Mouse (Mus musculus): Measurements from ENCODE around the gene Col2a1. TPM values are rescaled to one million over a fixed set of nuclear protein-coding genes. Genes with fewer than 3 reads are reported as not detected.

The Col2a1 gene
- total RNA-seq, 2 experiments from 2014 or later: 33.3 to 33.7 TPM

DNA sequence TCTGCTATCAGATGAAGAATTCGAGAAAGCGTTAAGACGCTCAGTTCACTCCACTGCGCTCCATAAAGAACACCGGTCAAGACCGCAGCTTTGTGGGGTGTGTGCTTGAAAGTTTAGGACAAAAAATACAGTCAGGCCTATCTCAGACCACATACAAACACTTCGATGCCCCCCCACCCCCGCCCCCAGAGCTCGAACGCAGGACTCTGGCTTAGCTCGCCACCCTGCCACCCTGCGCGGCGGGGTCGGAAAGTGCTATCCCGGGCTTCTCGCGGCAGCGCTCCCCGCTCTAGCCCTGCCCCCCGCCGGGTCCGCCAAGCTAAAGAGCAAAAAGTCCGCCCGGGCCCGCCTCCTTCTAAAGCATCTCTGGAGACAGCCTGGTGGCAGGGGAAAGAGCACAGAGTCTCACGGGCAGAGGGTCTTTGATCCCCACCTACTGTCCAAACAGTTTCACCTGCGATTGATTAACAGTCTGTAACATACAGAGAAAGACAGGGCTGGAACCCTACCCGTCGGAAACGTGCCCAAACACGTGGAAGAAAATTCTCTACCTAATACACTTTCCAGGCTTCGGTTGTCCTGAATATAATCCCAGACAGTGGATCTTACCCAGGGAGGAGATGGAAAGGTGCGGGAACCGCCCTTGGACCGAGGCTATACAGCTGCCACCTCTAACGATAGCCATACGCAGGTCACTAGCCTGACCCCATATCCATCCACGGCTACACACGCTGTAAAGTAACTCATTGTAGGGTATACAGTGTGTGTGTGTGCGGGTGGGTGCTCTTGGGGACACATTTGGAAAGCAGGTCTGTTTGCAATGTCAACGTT is 1.3 kb downstream of the Col2a1 start:
- DNase-seq: peak; percentile 57

DNA sequence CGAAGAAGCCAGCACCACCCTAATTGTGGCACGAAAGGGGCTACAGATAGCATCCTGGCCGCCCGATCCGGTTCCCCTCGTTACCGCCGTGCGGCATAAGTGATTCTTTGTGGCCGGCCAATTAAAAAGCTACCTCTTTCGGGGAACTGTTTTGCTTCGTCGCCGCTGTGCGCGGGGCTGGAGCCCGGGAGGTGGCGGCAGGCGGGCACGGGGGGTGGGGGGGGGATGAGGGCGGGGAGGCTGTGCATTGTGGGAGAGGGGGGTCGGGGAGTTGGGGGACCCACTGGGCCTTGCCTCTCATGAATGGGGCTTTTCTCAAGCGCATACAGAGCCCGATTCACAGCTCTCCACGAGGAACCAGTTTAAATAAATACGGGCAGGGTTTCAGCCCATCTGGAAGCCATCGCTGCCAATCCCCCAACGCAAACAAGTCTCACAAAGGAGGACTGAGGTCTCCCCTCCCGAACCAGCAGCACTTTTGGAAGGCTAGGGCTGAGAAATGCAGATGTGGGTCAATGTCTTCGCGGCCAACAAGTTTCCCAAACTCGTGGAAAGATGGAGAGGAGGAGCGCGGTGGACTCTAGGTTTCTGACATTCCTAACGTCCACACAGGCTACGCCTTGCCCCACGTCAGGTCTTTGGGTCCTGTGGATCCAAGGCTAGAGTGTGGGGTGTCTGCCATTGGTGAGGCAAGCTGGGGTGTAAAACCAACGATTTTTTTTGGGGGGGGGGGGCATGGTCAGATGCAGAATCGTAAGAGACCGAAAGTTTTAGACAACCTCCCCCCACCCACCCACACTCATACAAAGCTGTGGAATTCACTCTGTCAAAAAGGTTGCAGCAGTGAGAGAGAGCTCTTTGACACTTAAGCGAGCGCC is 2.1 kb downstream of the Col2a1 start:
- no peak for DNase-seq

DNA sequence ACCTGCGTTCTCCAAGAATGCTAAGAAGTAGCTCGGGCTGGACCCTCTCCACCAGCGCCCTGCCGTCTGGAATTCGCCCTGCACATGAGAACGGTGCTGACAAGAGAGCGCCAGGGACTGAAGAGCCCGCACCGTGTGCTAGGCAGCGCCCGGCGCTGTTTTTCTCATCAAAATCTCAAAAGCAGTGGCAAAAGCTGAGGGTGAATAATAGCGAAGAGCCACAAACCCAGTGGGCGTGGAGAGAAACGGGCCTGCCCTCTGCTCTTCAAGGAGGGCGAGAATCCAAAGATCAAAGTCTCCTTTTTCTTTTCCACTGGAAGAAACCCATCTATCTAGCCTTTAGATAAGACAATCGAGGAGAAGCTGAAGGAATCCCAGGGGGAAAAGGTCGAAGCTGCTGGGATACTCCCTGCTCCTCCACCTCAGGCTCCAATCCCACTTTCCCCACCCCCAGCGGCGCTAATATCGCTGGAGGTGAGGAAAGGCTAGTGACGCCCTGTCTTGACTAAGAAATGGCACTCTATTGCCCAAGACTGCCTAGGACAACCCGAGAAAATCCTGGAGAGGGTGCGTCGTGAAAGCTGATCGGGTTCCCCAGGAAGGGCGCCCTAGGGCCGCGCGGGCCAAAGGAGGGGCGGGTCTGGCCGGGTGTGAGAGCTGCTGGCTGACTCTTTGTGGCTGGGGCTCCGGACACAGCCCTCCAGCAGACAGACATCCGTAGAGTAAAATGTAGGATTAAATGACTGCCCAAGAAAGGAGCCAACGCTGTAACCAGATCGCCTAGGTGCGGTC is 3.0 kb downstream of the Col2a1 start:
- DNase-seq: peak; percentile 46

DNA sequence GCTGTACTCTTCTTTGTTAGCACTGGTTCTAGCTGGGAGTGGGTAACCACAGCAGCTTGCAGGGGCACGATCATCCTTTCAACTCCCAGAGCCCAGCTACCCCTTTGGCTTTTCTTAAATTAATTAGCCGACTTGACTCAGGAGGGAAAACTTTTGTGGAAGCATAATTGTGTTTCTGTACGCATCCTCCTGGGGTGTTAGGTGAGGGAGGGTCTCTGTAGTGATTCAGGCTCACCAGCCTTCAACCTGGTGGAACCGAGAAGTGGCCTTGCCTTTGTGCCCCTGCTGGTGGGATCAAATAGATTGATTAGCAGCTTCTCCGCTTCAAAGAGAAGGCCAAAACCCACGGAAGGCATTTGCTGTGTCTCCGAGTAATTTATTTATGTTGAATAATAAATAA is 4.5 kb downstream of the Col2a1 start:
- DNase-seq: no peak

DNA sequence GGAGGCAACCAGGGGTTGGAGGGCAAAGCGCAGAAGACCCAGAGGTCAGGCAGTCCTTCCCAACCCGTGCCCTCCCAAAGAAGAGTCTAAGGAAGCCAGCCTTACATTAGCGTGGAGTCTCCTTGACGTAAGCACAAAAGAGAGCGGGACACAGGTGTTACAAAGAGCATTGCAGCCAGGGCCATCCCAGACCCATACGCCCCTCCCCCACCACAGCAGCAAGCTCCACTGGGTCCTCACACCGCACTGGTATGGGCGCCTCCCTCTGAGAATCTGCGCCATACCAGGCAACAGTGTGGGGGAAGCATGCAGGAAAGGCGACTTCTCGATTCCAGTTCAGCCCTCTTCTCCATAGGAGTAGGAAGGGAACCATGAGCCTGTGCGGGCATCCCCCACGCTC is 4.9 kb downstream of the Col2a1 start:
- DNase-seq: no peak

DNA sequence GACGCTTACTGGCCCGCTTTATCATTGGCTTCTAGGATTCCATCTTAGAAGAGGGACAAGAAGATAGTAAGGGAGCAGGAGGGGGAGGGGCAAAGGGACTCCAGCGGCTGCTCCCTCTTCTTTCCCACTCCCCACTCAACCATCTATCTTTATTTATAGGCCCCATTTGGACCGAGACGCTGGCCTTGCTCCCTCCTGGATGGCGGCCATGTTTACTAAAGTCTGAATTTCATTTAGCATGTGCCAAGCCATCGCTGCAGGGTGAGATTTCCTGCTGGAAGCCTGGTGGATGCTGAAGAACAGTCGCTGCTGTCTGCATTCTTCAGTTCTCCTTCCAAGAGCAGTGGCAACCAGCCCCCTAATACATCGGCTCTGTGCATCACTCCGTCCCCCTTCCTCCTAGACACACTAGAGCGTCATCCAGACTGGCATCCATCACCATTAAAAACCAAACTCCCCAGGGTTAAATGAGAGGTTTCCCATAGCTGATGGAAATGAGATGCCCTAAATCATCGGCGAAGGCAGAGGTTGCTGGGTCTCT is 7.7 kb downstream of the Col2a1 start:
- DNase-seq: no peak

DNA sequence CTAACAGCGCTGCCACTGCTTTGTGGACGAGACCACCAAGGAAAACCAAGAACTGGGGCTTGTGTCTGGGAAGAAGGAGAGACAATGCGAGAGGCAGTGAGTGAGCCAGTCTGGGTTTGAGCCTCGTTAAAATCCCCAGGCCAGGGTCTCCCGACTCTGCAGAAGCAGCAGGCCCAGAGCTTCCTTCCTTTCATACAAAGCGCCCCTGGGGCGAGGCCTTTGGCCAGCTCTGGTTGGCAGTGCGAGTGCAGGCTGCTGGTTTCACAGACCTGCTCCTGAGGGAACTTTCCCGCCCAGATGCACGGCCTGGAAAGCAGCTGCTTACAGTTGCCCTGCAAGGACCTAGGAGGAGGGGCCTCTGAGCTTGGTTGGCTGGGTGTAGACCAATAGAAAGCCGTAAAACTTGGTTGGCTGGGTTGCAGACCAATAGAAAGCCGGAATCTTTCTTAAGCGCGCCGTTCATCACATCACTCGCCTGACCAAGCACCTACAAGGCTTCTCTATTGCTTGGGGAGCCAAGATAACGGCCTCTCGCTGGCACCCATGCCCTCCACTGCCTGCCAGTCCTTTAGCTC is 11.7 kb downstream of the Col2a1 start:
- DNase-seq: peak; percentile 68

DNA sequence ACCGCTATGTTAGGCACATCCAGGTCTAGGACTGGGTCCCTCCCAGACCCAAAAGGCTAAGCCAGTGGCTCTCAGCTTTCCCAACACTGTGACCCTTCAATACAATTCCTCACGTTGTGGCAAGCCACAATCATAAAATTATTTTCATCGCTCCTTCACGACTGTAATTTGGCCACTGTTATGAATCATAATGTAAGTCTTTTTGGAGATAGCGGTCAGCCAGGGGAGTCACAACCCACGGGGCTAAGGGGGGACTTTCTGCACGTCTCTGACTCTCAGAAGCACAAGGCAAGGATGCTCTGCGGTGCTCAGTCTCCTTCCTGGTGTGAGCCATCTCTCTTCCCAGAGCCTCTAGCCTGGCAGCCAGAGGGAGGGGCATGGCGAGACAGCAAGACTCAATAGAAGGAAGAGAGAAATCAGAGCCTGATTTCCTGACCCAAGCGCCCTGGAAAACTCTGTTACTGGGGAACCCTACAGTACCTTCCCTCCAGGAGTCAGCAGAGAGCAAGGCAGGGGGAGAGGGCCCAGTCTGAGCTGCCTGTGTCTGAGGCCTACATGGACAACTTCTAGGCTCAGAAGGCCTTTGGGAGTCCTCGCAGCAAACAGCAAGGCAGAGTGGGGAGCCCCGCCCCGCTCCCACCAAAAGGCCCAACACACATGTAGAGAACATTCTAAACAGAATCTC is 12.3 kb downstream of the Col2a1 start:
- DNase-seq: no peak

DNA sequence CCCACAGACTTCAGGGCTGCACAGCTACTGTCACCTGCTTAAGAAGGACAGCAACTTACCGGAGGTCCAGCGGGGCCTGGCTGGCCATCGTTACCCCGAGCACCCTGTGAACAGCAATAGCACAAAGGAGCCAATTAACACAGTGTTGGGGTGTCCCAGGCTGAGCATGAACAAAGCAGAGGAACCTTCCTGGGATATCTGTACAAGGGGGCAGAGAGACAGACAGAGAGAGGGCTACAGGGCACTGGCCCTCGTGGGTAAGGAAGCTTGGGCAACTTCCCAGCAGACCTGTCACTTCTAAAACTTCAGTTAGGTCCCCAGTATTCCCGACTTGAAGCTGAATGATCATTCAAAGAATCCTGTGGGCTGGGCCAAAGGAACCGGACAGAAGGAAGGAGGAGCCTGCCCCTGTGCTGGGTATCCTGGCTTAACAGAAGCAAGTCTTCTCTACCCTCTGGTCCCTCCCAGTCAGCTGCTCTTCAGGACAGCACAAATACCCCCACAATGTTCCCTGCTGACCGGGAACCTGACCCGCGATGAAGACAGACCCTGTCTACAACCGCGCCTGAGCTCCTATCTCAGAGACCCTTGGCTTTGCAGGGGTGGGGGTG is 13.1 kb downstream of the Col2a1 start:
- DNase-seq: no peak

DNA sequence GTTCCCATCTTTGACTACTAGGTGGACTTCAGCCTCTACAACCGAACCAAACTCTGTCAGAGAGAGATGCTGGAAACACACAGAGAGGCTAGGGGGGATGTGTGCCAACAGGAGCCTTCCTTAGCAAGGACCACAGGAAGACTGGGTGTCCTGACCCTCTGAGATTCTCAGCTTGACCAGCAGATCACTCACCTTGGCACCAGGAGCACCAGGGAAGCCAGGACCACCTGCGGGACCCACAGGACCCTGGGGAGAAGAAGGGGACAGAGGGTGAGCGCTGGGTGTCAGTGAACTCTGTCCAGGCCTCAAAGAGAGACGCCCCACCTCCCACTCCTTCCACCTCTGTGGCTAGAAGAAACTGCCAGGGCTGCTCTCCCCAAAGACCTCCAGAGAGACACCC is 13.8 kb downstream of the Col2a1 start:
- no peak for DNase-seq

DNA sequence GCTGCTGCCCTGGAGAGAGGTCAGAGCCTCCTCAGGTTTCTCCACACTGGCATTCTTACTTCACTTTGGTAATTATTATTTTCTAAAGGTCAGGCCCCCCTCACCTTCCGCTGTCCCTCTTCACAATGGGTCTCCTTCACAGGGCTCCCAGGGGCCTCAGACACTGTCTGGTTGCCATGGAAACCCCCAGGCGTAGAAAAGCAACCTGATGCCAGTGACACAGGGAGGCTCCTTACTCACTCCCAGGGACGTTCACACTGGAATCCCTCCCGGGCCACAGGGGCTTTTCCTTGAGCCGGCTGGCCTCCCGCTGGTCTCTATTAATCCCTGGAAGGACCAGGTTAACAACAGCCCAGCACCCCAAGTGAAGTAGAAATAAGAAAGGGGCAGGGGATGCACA is 14.4 kb downstream of the Col2a1 start:
- no peak for DNase-seq

DNA sequence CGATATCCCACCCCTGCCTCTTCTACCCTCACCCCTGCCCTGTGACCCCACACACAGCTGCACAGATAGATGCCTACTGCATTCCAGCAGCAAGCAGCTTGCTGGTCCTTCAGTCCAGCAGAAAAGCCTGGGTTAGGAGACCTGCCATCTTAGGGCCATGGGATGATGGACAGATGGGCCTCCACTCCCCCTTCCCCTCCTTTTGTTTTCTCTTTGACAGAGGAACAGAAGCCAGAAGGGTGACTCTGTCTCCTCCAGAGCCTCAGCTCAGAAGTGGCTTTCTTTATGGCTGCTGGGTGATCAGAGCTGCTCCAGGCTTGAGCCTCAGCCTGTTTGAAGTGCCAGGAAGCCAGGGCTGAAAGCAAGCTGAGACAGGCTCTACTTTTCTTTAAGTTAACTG is 15.0 kb downstream of the Col2a1 start:
- DNase-seq: no peak

DNA sequence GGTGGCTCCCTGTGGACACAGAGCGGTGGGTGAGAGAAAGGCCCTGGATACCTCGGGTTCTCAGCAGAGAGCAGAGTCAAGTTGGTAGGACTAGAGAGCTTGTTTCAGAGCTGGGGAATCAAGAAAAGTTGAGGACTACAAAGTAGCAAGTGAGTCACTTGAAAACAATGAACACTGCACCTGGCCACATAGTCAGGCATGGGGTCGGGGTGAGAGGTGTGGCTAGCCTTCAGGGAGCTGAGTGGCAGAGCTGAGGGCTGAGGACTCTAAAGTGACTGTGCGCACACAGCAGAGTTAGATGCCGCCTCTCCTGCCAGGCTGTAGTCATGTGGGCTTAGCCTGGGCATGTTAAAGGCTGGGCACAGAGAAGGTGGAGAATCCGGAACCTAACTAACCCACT is 22.9 kb downstream of the Col2a1 start:
- no peak for DNase-seq

DNA sequence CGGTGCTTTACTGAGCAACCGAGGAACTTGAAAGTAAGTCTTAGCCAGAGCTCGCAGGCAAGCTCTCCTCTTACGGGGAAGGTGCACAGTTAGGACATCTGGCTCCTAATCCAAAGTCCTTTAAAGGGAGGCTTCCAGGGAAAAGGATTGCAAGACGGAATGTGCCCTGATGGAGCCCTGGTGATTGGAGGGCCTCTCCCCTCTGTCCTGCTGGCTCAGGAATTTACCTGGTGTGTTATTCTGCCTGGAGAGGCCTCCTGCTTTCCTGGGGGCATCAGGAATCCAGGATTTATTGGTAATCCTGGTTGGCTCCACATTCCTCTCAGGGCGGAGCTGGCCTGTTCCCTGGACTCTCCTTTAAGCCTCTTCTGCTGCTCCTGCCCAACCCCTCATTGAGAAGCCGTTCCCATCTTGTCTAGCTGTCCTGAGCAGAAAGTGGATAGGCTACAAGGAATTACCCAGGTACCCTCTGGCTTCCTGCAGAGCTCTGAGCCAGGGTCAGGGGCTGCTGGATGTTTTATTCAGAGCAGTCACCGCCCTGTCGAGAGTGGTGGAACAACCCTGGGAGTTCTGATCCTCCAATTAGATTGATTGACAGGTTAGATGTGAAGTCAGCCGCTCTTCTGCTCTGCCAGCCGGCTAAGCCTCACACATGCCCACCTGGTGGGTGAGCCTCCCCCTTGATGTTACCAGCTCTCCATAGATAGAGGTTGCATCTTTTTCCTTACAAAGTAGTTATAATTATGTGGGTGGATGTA is 31.1 kb downstream of the Col2a1 start:
- DNase-seq: no peak

DNA sequence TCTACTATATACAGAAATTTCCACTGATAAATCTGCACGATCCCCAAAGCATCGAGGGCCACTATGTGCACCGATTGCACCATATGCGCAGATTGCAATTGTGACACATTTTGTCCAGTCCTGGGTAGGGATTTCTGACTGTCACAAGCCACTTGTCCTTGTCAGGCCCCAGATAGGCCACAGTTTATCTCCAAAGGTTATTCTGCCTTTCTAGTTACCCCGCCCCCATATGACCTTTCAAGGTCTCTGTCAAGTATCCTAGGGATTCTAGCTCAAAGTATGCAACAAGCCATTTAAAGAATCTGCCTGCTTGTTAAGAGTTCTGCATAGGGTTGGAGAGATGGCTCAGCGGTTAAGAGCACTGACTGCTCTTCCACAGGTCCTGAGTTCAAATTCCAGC is 31.9 kb downstream of the Col2a1 start:
- DNase-seq: no peak

DNA sequence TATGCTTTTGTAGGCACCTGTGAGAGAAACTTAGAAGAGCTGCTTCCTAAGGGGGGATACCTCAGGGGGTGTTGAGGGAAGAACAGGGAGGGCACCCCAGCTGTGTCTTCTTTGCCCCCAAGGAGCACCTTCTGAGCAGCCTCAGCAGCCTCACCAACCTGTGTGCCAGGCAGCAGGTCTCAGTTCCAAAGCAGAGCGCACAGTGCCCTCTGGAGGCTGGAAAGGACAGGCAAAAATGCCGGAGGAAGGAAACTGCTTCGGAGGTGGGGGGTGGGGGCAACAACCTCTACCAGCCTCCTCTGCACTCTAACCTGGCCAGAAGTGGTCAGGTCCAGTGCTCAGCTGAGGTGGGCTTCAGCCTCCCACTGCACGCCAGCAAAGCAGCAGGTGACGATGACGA is 34.2 kb downstream of the Col2a1 start:
- no peak for DNase-seq

DNA sequence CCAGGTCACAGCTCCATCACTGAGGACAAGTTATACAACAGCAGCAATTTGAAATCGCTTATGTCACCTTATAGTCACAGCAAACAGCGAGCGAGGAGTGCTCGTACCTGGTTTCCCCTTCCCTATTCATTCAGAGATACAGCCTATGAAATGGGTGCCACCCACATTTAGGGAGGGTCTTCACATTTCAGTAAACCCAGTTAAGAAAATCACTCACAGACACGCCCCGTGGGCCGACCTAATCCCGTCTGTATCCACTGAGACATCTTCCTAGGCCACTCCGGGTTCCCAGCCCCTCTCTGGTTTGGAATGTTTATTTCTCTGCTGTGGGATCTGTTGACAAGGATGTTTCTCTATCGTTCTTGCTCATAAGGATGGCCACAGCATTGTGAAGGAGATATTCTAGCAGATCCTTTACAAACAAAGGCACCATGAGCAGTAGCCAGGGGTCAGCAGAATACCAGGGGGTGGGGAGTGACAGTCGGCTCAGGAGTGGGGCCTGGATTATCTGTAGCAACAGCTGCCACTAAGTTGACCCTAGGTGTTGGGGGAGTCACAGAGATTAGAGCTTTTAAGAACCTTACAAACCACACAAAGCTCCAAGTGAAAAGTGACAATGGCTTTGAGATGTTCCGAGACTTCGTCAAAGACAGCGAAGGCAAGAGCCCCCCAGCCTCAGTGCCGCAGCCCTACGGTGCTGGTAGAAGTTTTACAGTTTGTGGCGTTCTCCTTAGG is 39.0 kb downstream of the Col2a1 start:
- DNase-seq: no peak

DNA sequence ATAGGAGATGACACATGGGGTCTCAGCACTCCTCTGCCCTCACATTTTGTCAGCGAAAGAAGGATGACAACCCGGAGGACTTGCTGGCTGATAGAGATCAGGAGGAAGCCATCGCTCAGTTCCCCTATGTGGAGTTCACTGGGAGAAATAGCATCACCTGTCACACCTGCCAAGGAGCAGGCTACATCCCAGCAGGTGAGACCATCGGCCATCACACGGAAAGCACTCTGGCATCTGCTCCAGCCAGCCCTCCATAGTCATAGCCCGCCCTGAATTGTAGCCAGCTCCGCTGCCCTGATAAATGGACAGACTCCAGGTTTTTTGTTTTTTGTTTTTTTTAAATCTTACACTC is 39.7 kb downstream of the Col2a1 start:
- DNase-seq: no peak

DNA sequence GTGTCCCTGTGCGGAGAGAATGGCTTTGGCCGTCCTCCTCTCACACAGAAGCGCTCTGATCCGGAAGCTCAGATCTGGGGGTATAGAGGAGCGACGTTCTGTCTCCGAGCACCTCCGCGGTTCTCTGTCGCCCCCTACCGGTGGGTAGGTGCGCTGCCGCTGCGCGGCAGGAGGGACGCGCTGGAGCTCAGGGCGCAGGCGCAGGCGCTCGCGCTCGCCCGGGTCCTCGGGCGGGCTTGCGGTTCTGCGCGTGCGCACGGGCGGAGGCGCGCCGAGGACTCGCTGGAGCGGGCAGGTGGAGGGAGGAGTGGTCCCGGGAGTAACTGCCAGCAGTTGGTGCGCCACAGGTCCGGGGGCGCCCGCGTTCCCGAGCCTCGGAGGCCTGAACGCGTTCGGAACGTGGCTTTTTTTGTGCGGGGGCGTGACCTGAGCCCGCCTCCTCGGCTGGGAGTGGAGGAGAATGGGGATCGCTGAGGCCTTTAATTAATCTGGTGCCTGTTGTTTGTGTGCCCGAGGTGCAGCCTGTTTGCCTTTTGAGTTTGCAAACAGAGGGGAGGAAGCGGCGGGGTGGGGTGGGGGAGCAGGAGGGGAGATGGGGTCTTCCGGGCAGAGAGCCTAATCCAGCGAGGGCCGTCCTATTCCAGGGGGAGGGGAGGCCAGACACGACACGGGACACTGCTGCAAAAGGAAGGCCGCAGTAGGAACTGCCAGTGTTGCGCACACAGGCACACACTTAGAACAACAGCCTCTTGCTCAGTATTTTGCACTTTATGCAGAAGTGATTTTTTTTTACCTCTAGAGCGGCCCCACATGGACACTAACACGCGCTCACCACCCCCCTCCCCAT is 40.3 kb downstream of the Col2a1 start, which contains the start of gene Tmem106c:
Gene Tmem106c (plus strand): TSS at position 212 of the 847 bp plus-strand sequence.
- DNase-seq: peak; percentile 94
